Mouse (Mus musculus) heart, embryonic 16.5 days (tissue): Measurements from ENCODE around the gene Pigu. TPM values are rescaled to one million over a fixed set of nuclear protein-coding genes. Genes with fewer than 3 reads are reported as not detected.

ENCODE experiments used
- ATAC-seq: fragments of 200-750 bp; cut with Nextera tagmentation; replicated peaks from 2 replicates; pipeline ENCODE4 v1.8.0; 2017; ENCODE audit warnings: moderate number of reproducible peaks; ENCODE audit not compliant: insufficient read depth, low FRiP score; ENCODE audit errors: extremely low read depth
- H3K27ac ChIP-seq: fragments of 300-500 bp; sonication (generic); 2 replicates; pipeline ENCODE4 v1.5.1; 2014; ENCODE audit warnings: mild to moderate bottlenecking, low read length, control low read depth, moderate library complexity
- H3K27me3 ChIP-seq: fragments of 300-500 bp; sonication (generic); 2 replicates; pipeline ENCODE4 v1.6.1; 2014; ENCODE audit warnings: low read length, mixed read lengths; ENCODE audit not compliant: control insufficient read depth, insufficient read depth
- H3K36me3 ChIP-seq: fragments of 300-500 bp; sonication (generic); 2 replicates; pipeline ENCODE4 v1.6.1; 2014; ENCODE audit not compliant: control insufficient read depth, insufficient read depth
- H3K4me1 ChIP-seq: fragments of 300-500 bp; sonication (generic); 2 replicates; pipeline ENCODE4 v1.6.1; 2014; ENCODE audit warnings: low read length, mixed read lengths; ENCODE audit not compliant: control insufficient read depth, insufficient read depth
- H3K4me2 ChIP-seq: fragments of 300-500 bp; sonication (generic); 2 replicates; pipeline ENCODE4 v1.6.1; 2014; ENCODE audit warnings: low read depth, mild to moderate bottlenecking, control low read depth, low read length
- H3K4me3 ChIP-seq: fragments of 300-500 bp; sonication (generic); 2 replicates; pipeline ENCODE4 v1.5.1; 2014; ENCODE audit warnings: mild to moderate bottlenecking, control low read depth, low read length
- H3K9ac ChIP-seq: fragments of 300-500 bp; sonication (generic); 2 replicates; pipeline ENCODE4 v1.6.1; 2014; ENCODE audit warnings: low read length, control low read depth
- H3K9me3 ChIP-seq: fragments of 300-500 bp; sonication (generic); replicated peaks from 2 replicates; pipeline ENCODE4 v1.6.1; 2016; ENCODE audit warnings: low read length; ENCODE audit not compliant: control insufficient read depth
- WGBS: fragments of 180-500 bp; shearing (Covaris S2); extraction: QIAGEN DNeasy Blood & Tissue Kit; methylation state at CpG from one replicate; pipeline ENCODE4 v1.1.7; 2014; 5-methylcytosine and 5-hydroxymethylcytosine counted together
- microRNA counts: library from miRNA; unstranded; fragments of <30 nt; microRNA quantifications from one replicate; lab custom pipeline; 2016
- microRNA-seq: library from miRNA; unstranded; fragments of <30 nt; microRNA quantifications from one replicate; pipeline ENCODE4, GENCODE M21; 2017
- polyA plus RNA-seq: library from polyadenylated mRNA; unstranded; fragments of >200 nt; fragmentation: Nextera tagmentation; extraction: Ambion mirVana; gene quantifications from 2 replicates; pipeline ENCODE4 v1.2.1, GENCODE M21; 2015

Gene Pigu
- polyA plus RNA-seq, 1 experiment from 2014 or later = 59.2 TPM

- Histone ChIP-seq H3K27ac (no peak overlapping the region), H3K36me3 (peaks cover 22% of the 10 kb centered on the region)
- WGBS = 70% methylated on average over 4 of the region's 4 CpGs
Measured at GRCm38 (mm10) chr2:155240915-155241314, 116.3 kb downstream of the Pigu start.

DNA sequence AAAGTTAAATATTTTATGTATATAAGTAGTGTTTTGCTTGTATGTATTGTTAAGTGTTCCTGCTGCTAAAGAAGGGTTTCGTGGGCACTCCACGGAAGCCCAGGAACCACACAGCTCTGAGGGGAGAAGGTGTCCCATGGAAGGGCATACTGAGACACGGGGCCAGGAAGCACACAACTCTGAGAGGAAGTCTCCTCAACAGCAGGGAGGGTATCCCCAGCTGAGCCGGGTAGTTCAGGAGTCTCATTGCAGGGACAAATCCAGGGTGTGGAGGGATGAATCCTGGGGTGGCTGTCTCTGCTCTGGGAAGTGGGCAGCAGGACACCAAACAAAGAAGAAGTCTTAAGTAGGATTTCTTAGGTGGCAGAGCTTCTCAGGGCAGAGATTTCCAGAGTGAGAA lies 120.0 kb downstream of the Pigu start:
- 4% methylated on average over 4 of the region's 4 CpGs for WGBS
- peaks cover 3% of the 10 kb centered on the region; the same call in 1 of the 2 replicates for H3K36me3 ChIP-seq
- peak overlapping the region; percentile 89 for H3K9ac ChIP-seq
- H3K27me3 ChIP-seq = no peaks in the 10 kb centered on the region
- peak overlapping the region; percentile 96 for H3K4me2 ChIP-seq
- peak overlapping the region; percentile 89 for H3K27ac ChIP-seq
- peak overlapping the region; percentile 82 for H3K4me3 ChIP-seq
- no peaks in the 10 kb centered on the region for H3K9me3 ChIP-seq
- H3K4me1 ChIP-seq = peaks cover 29% of the 10 kb centered on the region
- ATAC-seq = no peak

More at GRCm38 (mm10) chr2:155240915-155241314, 116.3 kb downstream of the Pigu start:
- no peak overlapping the region for H3K4me3 ChIP-seq
- H3K9ac ChIP-seq = no peak overlapping the region
- no peak overlapping the region for H3K4me2 ChIP-seq
- H3K4me1 ChIP-seq = peaks cover 34% of the 10 kb centered on the region
- H3K27me3 ChIP-seq = no peaks in the 10 kb centered on the region
- H3K9me3 ChIP-seq = no peaks in the 10 kb centered on the region
- ATAC-seq = no peak

GRCm38 (mm10) chr2:155236362-155236992 lies 120.8 kb downstream of the Pigu start, which contains the start of gene Dynlrb1:
Gene Dynlrb1 (plus strand): TSS chr2:155236533.
- H3K4me2 ChIP-seq = peak within 1 kb of the TSS; percentile 96
- peaks cover 28% of the 10 kb centered on the region for H3K4me1 ChIP-seq
- peaks cover 3% of the 10 kb centered on the region; the same call in 1 of the 2 replicates for H3K36me3 ChIP-seq
- peak within 1 kb of the TSS; percentile 89 for H3K27ac ChIP-seq
- H3K27me3 ChIP-seq = no peaks in the 10 kb centered on the region
- ATAC-seq = peak; percentile 99
- H3K9me3 ChIP-seq = no peaks in the 10 kb centered on the region
- 0% methylated on average over 50 of the region's 50 CpGs for WGBS
- H3K4me3 ChIP-seq = peak within 1 kb of the TSS; percentile 82
- peak within 1 kb of the TSS; percentile 89 for H3K9ac ChIP-seq

GRCm38 (mm10) chr2:155235746-155236361 lies 121.4 kb downstream of the Pigu start:
- peak overlapping the region; percentile 89 for H3K9ac ChIP-seq
- 6% methylated on average over 13 of the region's 13 CpGs for WGBS
- peak overlapping the region; percentile 74 for H3K4me2 ChIP-seq
- no peaks in the 10 kb centered on the region for H3K36me3 ChIP-seq
- peak; percentile 77 for ATAC-seq
- peak overlapping the region; percentile 89 for H3K27ac ChIP-seq
- peak overlapping the region; percentile 82 for H3K4me3 ChIP-seq
- H3K27me3 ChIP-seq = no peaks in the 10 kb centered on the region
- no peaks in the 10 kb centered on the region for H3K9me3 ChIP-seq
- H3K4me1 ChIP-seq = peaks cover 26% of the 10 kb centered on the region

MicroRNAs within 50 kb of the gene (microRNA counts, 519-probe panel; counts per million panel counts)
- 2,386 counts per million, percentile 53 among the panel's probes with 10 or more counts for microRNA mmu-miR-695 (lab: Ali Mortazavi, UCI)

Small RNA genes lying within 50 kb of the gene (microRNA-seq; reads per million reads assigned to microRNA genes)
- gene Mir695 = not detected

Other genes with a start within 250 kb of the Pigu start
- 35.0 and 35.9 TPM in 2 replicates for gene Itch, start 223.9 kb downstream of the Pigu start, polyA plus RNA-seq
- gene Dynlrb1, start 120.9 kb downstream of the Pigu start, polyA plus RNA-seq = 401 and 410 TPM in 2 replicates
- gene Map1lc3a, start 81.1 kb downstream of the Pigu start, polyA plus RNA-seq = 427 and 460 TPM in 2 replicates
- 126 and 132 TPM in 2 replicates for gene Trp53inp2, start 23.6 kb upstream of the Pigu start, polyA plus RNA-seq
- gene Ncoa6, start 116.5 kb upstream of the Pigu start, polyA plus RNA-seq = 11.4 and 13.1 TPM in 2 replicates
- 24.7 and 26.1 TPM in 2 replicates for gene Acss2, start 160.5 kb upstream of the Pigu start, polyA plus RNA-seq
- gene Ggt7, start 160.8 kb upstream of the Pigu start, polyA plus RNA-seq = 1.2 and 2.1 TPM in 2 replicates
- 25.3 and 26.9 TPM in 2 replicates for gene Gss, start 235.4 kb upstream of the Pigu start, polyA plus RNA-seq